Mouse (Mus musculus) small intestine, adult 2 months (tissue): ENCODE results near the gene Rgsl1. TPM values are rescaled to one million over a fixed set of nuclear protein-coding genes. Genes with fewer than 3 reads are reported as not detected.

Experiments
- H3K27ac ChIP-seq: fragments of 200-500 bp; 2 replicates; pipeline ENCODE4 v1.5.1; 2012; ENCODE audit warnings: low read depth, low read length, control low read depth, inconsistent platforms; ENCODE audit not compliant: insufficient read depth
- H3K27me3 ChIP-seq: fragments of 200-500 bp; 2 replicates; pipeline ENCODE4 v1.6.1; 2012; ENCODE audit warnings: mild to moderate bottlenecking, moderate library complexity, low read length, inconsistent platforms; ENCODE audit not compliant: control insufficient read depth, insufficient read depth
- H3K36me3 ChIP-seq: fragments of 200-500 bp; 2 replicates; pipeline ENCODE4 v1.6.1; 2012; ENCODE audit warnings: mild to moderate bottlenecking, low read length, control low read depth, inconsistent platforms; ENCODE audit not compliant: control insufficient read depth, insufficient read depth
- H3K4me1 ChIP-seq: fragments of 200-500 bp; 2 replicates; pipeline ENCODE4 v1.6.1; 2012; ENCODE audit warnings: low read length, inconsistent platforms, mixed read lengths; ENCODE audit not compliant: control insufficient read depth, insufficient read depth, insufficient read length
- H3K4me3 ChIP-seq: fragments of 200-500 bp; 2 replicates; pipeline ENCODE4 v1.5.1; 2012; ENCODE audit warnings: low read depth, mild to moderate bottlenecking, control low read depth, inconsistent platforms, low read length, moderate library complexity
- CTCF ChIP-seq: fragments of 200-500 bp; IDR thresholded peaks from 2 replicates; pipeline ENCODE4 v1.5.1; 2012; ENCODE audit warnings: low read depth, mild to moderate bottlenecking, control low read depth, inconsistent platforms, low read length, moderate library complexity, mixed read lengths; ENCODE audit not compliant: insufficient replicate concordance, insufficient read length; ENCODE audit errors: extremely low read depth
- POLR2A ChIP-seq: fragments of 200-500 bp; IDR thresholded peaks from 2 replicates; pipeline ENCODE4 v1.6.1; 2012; ENCODE audit warnings: low read depth, mild to moderate bottlenecking, control low read depth, inconsistent platforms, low read length, moderate library complexity
- WGBS: fragments of 180-500 bp; shearing (Covaris S2); methylation state at CpG from one replicate; pipeline ENCODE4 v1.1.7; 2018; 5-methylcytosine and 5-hydroxymethylcytosine counted together
- polyA plus RNA-seq: library from polyadenylated mRNA; depleted of rRNA; stranded (reverse); fragments of >200 nt; gene quantifications from 2 replicates; pipeline ENCODE4 v1.2.3, GENCODE M21; 2012; rRNA removed

Gene Rgsl1
- polyA plus RNA-seq, 1 experiment: not detected

DNA sequence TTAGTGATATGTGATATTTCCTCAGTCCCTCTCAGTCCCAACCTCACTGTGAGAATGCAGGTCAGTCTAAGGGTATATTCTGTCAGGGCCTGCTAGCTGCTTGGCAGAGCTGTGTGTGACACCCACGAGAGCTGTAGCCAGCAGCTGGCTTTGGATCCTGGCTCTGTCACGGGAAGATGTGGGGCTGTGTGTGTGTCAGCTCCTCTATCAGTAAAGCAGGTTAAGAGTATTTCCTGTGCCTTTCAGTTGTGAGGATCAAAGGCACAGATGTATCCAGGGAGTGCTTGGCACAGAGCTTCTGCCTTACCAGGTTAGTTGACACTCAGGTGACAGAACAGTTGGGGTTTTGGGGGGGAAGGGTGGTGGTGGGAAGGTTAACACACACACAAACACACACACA, 114.1 kb downstream of the Rgsl1 start:
- H3K36me3 ChIP-seq: no peaks in the 10 kb centered on the region
- TF ChIP-seq CTCF (no peak), POLR2A (no peak)
- no peak overlapping the region for H3K4me3 ChIP-seq
- WGBS: 60% methylated on average over 2 of the region's 2 CpGs
- H3K4me1 ChIP-seq: no peaks in the 10 kb centered on the region
- H3K27me3 ChIP-seq: no peaks in the 10 kb centered on the region
- no peak overlapping the region for H3K27ac ChIP-seq

Other genes starting within 250 kb of the Rgsl1 start
- gene Rgs8, start 191.1 kb downstream of the Rgsl1 start, polyA plus RNA-seq: 0.08 TPM in 1 of 2 replicates, not detected in the other
- gene Rgs16, start 103.8 kb downstream of the Rgsl1 start, polyA plus RNA-seq: 0.18 and 0.34 TPM in 2 replicates
- 5.9 and 10.9 TPM in 2 replicates for gene Rnasel, start 94.7 kb downstream of the Rgsl1 start, polyA plus RNA-seq
- gene Teddm1b, start 30.2 kb upstream of the Rgsl1 start, polyA plus RNA-seq: not detected in 2 replicates
- gene Teddm1a, start 47.6 kb upstream of the Rgsl1 start, polyA plus RNA-seq: not detected in 2 replicates
- 18.4 and 19.3 TPM in 2 replicates for gene Glul, start 55.8 kb upstream of the Rgsl1 start, polyA plus RNA-seq
- gene Teddm2, start 56.1 kb upstream of the Rgsl1 start, polyA plus RNA-seq: 0.06 and 0.08 TPM in 2 replicates